Mouse (Mus musculus) intestine, postnatal 0 days (tissue): ENCODE measurements around the gene Abcd3. TPM values are rescaled to one million over a fixed set of nuclear protein-coding genes. Genes with fewer than 3 reads are reported as not detected.

Experiments used
- ATAC-seq: fragments of 200-750 bp; cut with Nextera tagmentation; 2 replicates; pipeline ENCODE4 v1.8.0; 2017; ENCODE audit warnings: mild to moderate bottlenecking, moderate TSS enrichment, moderate library complexity
- H3K27ac ChIP-seq: fragments of 300-500 bp; sonication (generic); 2 replicates; pipeline ENCODE4 v1.5.1; 2014; ENCODE audit warnings: mild to moderate bottlenecking, low read depth, low read length, moderate library complexity
- H3K27me3 ChIP-seq: fragments of 300-500 bp; sonication (generic); replicated peaks from 2 replicates; pipeline ENCODE4 v1.6.1; 2014; ENCODE audit warnings: low read length, mixed read lengths; ENCODE audit not compliant: control insufficient read depth, insufficient read depth
- H3K36me3 ChIP-seq: fragments of 300-500 bp; sonication (generic); 2 replicates; pipeline ENCODE4 v1.6.1; 2014; ENCODE audit warnings: mild to moderate bottlenecking, moderate library complexity; ENCODE audit not compliant: control insufficient read depth, insufficient read depth
- H3K4me1 ChIP-seq: fragments of 300-500 bp; sonication (generic); replicated peaks from 2 replicates; pipeline ENCODE4 v1.6.1; 2014; ENCODE audit warnings: antibody characterized with exemption, low read length, mixed read lengths; ENCODE audit not compliant: control insufficient read depth, insufficient read depth
- H3K4me2 ChIP-seq: fragments of 300-500 bp; sonication (generic); replicated peaks from 2 replicates; pipeline ENCODE4 v1.6.1; 2014; ENCODE audit warnings: low read depth, mild to moderate bottlenecking, moderate library complexity
- H3K4me3 ChIP-seq: fragments of 300-500 bp; sonication (generic); 2 replicates; pipeline ENCODE4 v1.5.1; 2014; ENCODE audit warnings: low read depth, low read length
- H3K9ac ChIP-seq: fragments of 300-500 bp; sonication (generic); 2 replicates; pipeline ENCODE4 v1.6.1; 2014; ENCODE audit warnings: mild to moderate bottlenecking, low read depth, low read length
- H3K9me3 ChIP-seq: fragments of 300-500 bp; sonication (generic); 2 replicates; pipeline ENCODE4 v1.6.1; 2016; ENCODE audit warnings: mixed run types; ENCODE audit not compliant: control insufficient read depth
- CTCF ChIP-seq: sonication (generic); IDR thresholded peaks from 2 replicates; pipeline ENCODE4 v1.5.1; 2016; ENCODE audit warnings: low read depth, mild to moderate bottlenecking, control low read depth, antibody characterized with exemption, moderate library complexity
- WGBS: fragments of 180-500 bp; shearing (Covaris S2); extraction: QIAGEN DNeasy Blood & Tissue Kit; methylation state at CpG from one replicate; pipeline ENCODE4 v1.1.7; 2014; 5-methylcytosine and 5-hydroxymethylcytosine counted together
- polyA plus RNA-seq: library from polyadenylated mRNA; unstranded; fragments of >200 nt; fragmentation: Nextera tagmentation; extraction: Ambion mirVana; gene quantifications from 2 replicates; pipeline ENCODE4 v1.2.1, GENCODE M21; 2015

Gene Abcd3
- polyA plus RNA-seq, 1 experiment from 2014 or later: 46.9 TPM

GRCm38 (mm10) chr3:121840351-121840750 is 25.2 kb upstream of the Abcd3 start:
- ATAC-seq: no peak
- no peak overlapping the region for H3K4me3 ChIP-seq
- no peak overlapping the region for H3K4me2 ChIP-seq
- H3K9me3 ChIP-seq: no peaks in the 10 kb centered on the region
- TF ChIP-seq CTCF: no peak
- 58% methylated on average over 8 of the region's 8 CpGs for WGBS
- H3K9ac ChIP-seq: no peak overlapping the region
- no peaks in the 10 kb centered on the region for H3K4me1 ChIP-seq
- no peaks in the 10 kb centered on the region for H3K27me3 ChIP-seq
- H3K36me3 ChIP-seq: no peaks in the 10 kb centered on the region
- H3K27ac ChIP-seq: no peak overlapping the region

DNA sequence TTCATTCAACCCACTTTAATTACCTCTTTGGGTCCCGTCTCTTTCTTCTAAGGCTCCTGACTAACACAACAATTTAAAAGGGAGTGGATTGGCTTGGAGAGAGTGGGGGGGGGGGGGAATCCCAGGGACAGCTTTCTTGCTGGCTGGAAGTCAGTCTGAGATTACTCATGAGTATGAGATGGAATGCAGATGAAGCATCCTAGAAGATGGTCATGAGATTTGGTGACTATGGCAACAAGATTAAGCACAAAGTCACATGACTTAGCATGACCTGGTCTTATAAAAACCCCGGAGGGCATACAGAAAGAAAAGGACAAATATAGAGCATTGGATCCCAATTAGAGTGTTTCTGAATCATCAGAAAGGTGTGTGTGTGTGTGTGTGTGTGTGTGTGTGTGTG is 19.6 kb upstream of the Abcd3 start:
- Histone ChIP-seq H3K27ac (no peak overlapping the region), H3K27me3 (no peaks in the 10 kb centered on the region), H3K4me2 (no peak overlapping the region), H3K36me3 (no peaks in the 10 kb centered on the region), H3K4me1 (no peaks in the 10 kb centered on the region), H3K9me3 (no peaks in the 10 kb centered on the region), H3K9ac (no peak overlapping the region), H3K4me3 (no peak overlapping the region)
- WGBS: 63% methylated on average over 2 of the region's 2 CpGs
- TF ChIP-seq CTCF: no peak
- no peak for ATAC-seq

GRCm38 (mm10) chr3:121834250-121834649 is 19.1 kb upstream of the Abcd3 start:
- ATAC-seq: no peak
- 75% methylated on average over 4 of the region's 4 CpGs for WGBS
- no peaks in the 10 kb centered on the region for H3K27me3 ChIP-seq
- H3K9me3 ChIP-seq: no peaks in the 10 kb centered on the region
- no peak overlapping the region for H3K27ac ChIP-seq
- H3K4me2 ChIP-seq: no peak overlapping the region
- H3K4me1 ChIP-seq: no peaks in the 10 kb centered on the region
- no peaks in the 10 kb centered on the region for H3K36me3 ChIP-seq
- H3K4me3 ChIP-seq: no peak overlapping the region
- H3K9ac ChIP-seq: no peak overlapping the region
- no peak for TF ChIP-seq CTCF

GRCm38 (mm10) chr3:121825092-121825491 is 10.0 kb upstream of the Abcd3 start:
- no peak for TF ChIP-seq CTCF
- no peaks in the 10 kb centered on the region for H3K36me3 ChIP-seq
- H3K4me3 ChIP-seq: no peak overlapping the region
- H3K9me3 ChIP-seq: no peaks in the 10 kb centered on the region
- WGBS: 79% methylated on average over 1 of the region's 1 CpGs
- no peak for ATAC-seq
- no peaks in the 10 kb centered on the region for H3K27me3 ChIP-seq
- no peak overlapping the region for H3K4me2 ChIP-seq
- no peaks in the 10 kb centered on the region for H3K4me1 ChIP-seq
- no peak overlapping the region for H3K27ac ChIP-seq
- H3K9ac ChIP-seq: no peak overlapping the region

DNA sequence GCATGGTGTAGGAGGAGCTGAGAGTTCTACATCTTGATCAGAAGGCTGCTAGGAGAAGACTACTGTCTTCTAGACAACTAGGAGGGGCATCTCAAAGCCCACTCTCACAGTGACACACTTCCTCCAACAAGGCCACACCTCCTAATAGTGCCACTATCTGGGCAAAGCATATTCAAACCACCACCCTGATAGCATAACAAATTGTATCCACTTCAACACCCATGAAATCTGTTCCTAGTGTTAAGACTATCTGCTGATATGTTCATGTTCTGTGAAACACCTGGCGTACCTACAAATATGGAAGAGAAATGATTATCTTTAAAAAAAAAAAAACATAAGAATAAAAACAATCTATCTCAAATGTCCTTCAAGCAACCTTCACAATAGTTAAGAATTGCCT is 9.2 kb upstream of the Abcd3 start:
- ATAC-seq: no peak
- H3K4me1 ChIP-seq: 0 out of 2 replicates have a peak, but pooled peaks cover 3% of the 10 kb centered on the region
- WGBS: 89% methylated on average over 1 of the region's 1 CpGs
- no peak overlapping the region for H3K4me3 ChIP-seq
- H3K27ac ChIP-seq: no peak overlapping the region
- no peaks in the 10 kb centered on the region for H3K9me3 ChIP-seq
- TF ChIP-seq CTCF: no peak
- H3K4me2 ChIP-seq: no peak overlapping the region
- no peak overlapping the region for H3K9ac ChIP-seq
- H3K27me3 ChIP-seq: no peaks in the 10 kb centered on the region
- H3K36me3 ChIP-seq: no peaks in the 10 kb centered on the region

- no peaks in the 10 kb centered on the region for H3K27me3 ChIP-seq
- 0 out of 2 replicates have a peak, but pooled peaks cover 3% of the 10 kb centered on the region for H3K4me1 ChIP-seq
- WGBS: 92% methylated on average over 5 of the region's 5 CpGs
- no peak overlapping the region for H3K9ac ChIP-seq
- ATAC-seq: no peak
- H3K27ac ChIP-seq: no peak overlapping the region
- no peak overlapping the region for H3K4me2 ChIP-seq
- H3K4me3 ChIP-seq: no peak overlapping the region
- no peaks in the 10 kb centered on the region for H3K9me3 ChIP-seq
- H3K36me3 ChIP-seq: no peaks in the 10 kb centered on the region
- TF ChIP-seq CTCF: no peak
Observed at GRCm38 (mm10) chr3:121822643-121823042, 7.5 kb upstream of the Abcd3 start.

DNA sequence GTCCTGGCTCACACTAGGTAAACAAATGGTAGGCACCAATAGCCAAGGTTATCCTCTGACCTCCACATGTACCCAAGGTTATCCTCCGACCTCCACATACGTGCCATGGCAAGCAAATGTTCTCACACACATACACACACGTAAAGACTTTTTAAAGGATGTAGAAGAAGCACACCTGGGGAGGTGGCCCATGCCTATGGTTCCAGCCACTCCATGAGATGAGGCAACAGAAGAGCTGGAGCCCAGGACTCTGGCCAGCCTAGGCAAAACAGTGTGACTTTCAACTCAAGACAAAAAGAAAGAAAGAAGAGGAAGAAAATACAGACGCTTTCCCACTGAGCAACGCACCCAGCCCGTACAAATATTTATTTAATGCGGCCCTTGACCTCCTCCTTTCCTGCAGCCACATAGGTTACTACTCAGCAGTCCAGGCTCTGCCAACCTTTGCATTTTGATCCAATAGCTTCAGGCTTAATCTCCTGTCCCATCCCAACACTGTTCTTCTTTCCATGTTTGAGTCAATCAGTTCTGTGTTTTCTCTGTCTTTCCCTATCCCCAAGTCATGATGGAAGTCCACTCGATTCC is 6.5 kb upstream of the Abcd3 start:
- no peak for ATAC-seq
- no peak overlapping the region for H3K4me2 ChIP-seq
- H3K4me1 ChIP-seq: 0 out of 2 replicates have a peak, but pooled peaks cover 3% of the 10 kb centered on the region
- H3K27me3 ChIP-seq: no peaks in the 10 kb centered on the region
- H3K27ac ChIP-seq: no peak overlapping the region
- no peak for TF ChIP-seq CTCF
- H3K9me3 ChIP-seq: no peaks in the 10 kb centered on the region
- WGBS: 46% methylated on average over 8 of the region's 8 CpGs
- no peak overlapping the region for H3K9ac ChIP-seq
- H3K36me3 ChIP-seq: no peaks in the 10 kb centered on the region
- no peak overlapping the region for H3K4me3 ChIP-seq
